Mouse (Mus musculus) cerebellum, adult 2 months (tissue): Measurements from ENCODE around the gene Rgs19. TPM values are rescaled to one million over a fixed set of nuclear protein-coding genes. Genes with fewer than 3 reads are reported as not detected.

ENCODE experiments used
- DNase-seq, 2 experiments: peaks; one replicate each; pipeline ENCODE4 v3.0.0; 2021
- H3K27ac ChIP-seq: fragments of 200-500 bp; 2 replicates; pipeline ENCODE4 v1.5.1; 2012; ENCODE audit warnings: low read length, control low read depth, inconsistent platforms; ENCODE audit not compliant: insufficient read depth
- H3K27me3 ChIP-seq: fragments of 200-500 bp; 2 replicates; pipeline ENCODE4 v1.6.1; 2012; ENCODE audit warnings: inconsistent platforms, mild to moderate bottlenecking, low read length, moderate library complexity; ENCODE audit not compliant: control insufficient read depth, insufficient read depth
- H3K4me1 ChIP-seq: fragments of 200-500 bp; 2 replicates; pipeline ENCODE4 v1.6.1; 2011; ENCODE audit warnings: low read length; ENCODE audit not compliant: control insufficient read depth, insufficient read depth
- H3K4me3 ChIP-seq: fragments of 200-500 bp; replicated peaks from 2 replicates; pipeline ENCODE3; 2011; ENCODE audit warnings: mild to moderate bottlenecking, low read depth, low read length, control low read depth; ENCODE audit not compliant: insufficient read depth
- CTCF ChIP-seq: fragments of 200-500 bp; IDR thresholded peaks from 2 replicates; pipeline ENCODE4 v1.5.1; 2011; ENCODE audit warnings: low read depth, mild to moderate bottlenecking, control low read depth, low read length, moderate library complexity, borderline replicate concordance; ENCODE audit not compliant: insufficient read depth
- POLR2A ChIP-seq: fragments of 200-500 bp; IDR thresholded peaks from 2 replicates; pipeline ENCODE4 v1.6.1; 2011; ENCODE audit warnings: low read length, control low read depth, borderline replicate concordance; ENCODE audit not compliant: insufficient read depth
- WGBS: fragments of 180-500 bp; shearing (Covaris S2); methylation state at CpG from one replicate; pipeline ENCODE4 v1.1.7; 2018; 5-methylcytosine and 5-hydroxymethylcytosine counted together
- polyA plus RNA-seq: library from polyadenylated mRNA; depleted of rRNA; stranded (reverse); fragments of >200 nt; gene quantifications from 2 replicates; pipeline ENCODE4 v1.2.3, GENCODE M21; 2012

The Rgs19 gene
- polyA plus RNA-seq, 1 experiment, result 30.6 TPM

- Histone ChIP-seq H3K27ac (no peak within 1 kb of the TSS), H3K4me1 (peaks cover 39% of the 10 kb centered on the region)
- WGBS, result 19% methylated on average over 7 of the region's 7 CpGs
Observed at GRCm38 (mm10) chr2:181714903-181715326, 21.1 kb upstream of the Rgs19 start, which contains the start of gene Oprl1. Gene Oprl1, plus strand, starts transcription at chr2:181715016.

DNA sequence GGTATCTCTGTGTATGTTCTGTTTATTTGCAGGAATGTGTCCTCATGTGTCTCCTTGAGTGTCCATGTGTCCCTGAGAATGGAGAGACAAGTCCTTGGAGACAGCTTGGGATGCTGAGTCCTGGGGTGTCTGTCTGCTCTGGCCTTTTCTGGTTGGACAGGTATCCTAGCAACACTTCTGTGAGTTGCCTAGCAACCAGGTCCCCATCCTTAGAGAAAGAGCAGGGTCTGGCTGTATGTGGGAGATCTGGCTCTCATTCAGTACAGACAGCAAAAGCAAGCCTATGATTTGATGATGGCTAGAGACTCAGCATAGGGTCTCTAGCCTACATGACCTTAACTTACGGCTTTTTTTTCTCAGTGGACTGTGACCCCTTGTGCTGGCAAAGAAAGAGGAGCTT, 20.0 kb upstream of the Rgs19 start:
- peak in 1 of 2 experiments; percentile 62 for DNase-seq
- 61% methylated on average over 1 of the region's 1 CpGs for WGBS
- H3K4me3 ChIP-seq, result no peak overlapping the region
- no peaks in the 10 kb centered on the region for H3K27me3 ChIP-seq
- H3K4me1 ChIP-seq, result peaks cover 27% of the 10 kb centered on the region
- no peak overlapping the region for H3K27ac ChIP-seq
- TF ChIP-seq CTCF, result no peak
- TF ChIP-seq POLR2A, result no peak

More at GRCm38 (mm10) chr2:181714903-181715326, 21.1 kb upstream of the Rgs19 start, which contains the start of gene Oprl1:
- no peak for DNase-seq
- peak within 1 kb of the TSS; percentile 57 for H3K4me3 ChIP-seq
- H3K27me3 ChIP-seq, result no peaks in the 10 kb centered on the region
- TF ChIP-seq CTCF, result no peak
- TF ChIP-seq POLR2A, result no peak

GRCm38 (mm10) chr2:181706668-181707067, 12.9 kb upstream of the Rgs19 start:
- H3K4me1 ChIP-seq, result no peaks in the 10 kb centered on the region
- WGBS, result 39% methylated on average over 4 of the region's 4 CpGs
- no peak overlapping the region for H3K27ac ChIP-seq
- DNase-seq, result no peak
- TF ChIP-seq POLR2A (no peak), CTCF (peak; percentile 27; the same call in 1 of the 2 replicates)
- no peaks in the 10 kb centered on the region for H3K27me3 ChIP-seq
- no peak overlapping the region for H3K4me3 ChIP-seq

DNA sequence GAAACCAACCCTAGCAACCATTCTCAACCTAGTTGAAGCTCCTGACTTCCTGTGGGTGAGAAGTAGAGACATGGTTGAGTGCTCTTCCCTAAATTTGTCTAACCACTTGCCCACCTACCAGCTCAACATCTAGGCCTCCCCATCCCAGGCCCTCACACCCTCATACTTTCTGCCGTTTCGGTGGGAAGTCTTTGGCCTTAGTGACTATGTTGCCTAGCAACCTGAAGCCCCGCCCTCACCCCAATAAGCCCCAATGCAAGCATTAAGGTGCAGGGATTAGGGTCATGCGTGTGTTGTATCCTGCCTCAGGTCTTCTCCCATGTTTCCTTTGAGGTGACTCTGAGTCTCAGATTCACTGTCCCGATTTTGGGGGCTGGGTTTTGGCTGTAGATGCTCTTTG, 4.5 kb upstream of the Rgs19 start, which contains the start of gene Lkaaear1:
Lkaaear1 (minus strand) TSS at position 202 of the 400 bp plus-strand sequence.
- WGBS, result 43% methylated on average over 5 of the region's 5 CpGs
- TF ChIP-seq CTCF (no peak), POLR2A (no peak)
- DNase-seq, result peak in 1 of 2 experiments; percentile 5
- H3K27ac ChIP-seq, result no peak within 1 kb of the TSS
- H3K4me1 ChIP-seq, result no peaks in the 10 kb centered on the region
- H3K27me3 ChIP-seq, result no peaks in the 10 kb centered on the region
- H3K4me3 ChIP-seq, result no peak within 1 kb of the TSS

DNA sequence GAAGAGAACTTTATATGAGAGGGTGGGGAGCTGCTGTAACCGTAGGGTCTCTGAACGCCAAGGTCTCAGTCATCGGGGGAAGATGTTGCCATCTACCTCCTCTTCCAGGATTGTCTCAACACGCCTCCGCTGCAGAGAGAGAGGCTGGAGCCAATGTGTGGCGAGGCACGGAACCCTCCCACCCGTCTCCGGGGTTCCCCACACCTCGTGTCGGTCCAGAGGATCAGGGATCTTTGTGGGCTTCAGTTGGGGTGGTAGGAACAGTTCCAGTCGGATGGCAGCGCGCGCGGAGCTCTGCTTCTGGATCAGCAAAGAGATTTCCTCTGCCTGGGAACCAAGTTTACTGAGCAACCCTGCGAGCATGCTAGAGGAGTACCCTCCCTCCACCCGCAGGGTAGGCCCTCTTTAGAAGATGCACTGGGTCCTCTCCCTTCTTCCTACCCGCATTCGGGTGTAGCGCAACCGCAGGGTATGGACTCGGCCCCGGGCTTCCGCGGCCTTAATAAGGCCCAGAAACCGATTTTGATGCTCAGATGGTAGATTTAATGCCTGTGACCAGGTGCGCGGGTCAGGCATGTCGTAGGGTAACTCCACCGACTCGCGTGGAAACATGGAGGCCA, 3.1 kb upstream of the Rgs19 start:
- H3K27ac ChIP-seq, result no peak overlapping the region
- TF ChIP-seq POLR2A (no peak), CTCF (no peak)
- WGBS, result 84% methylated on average over 33 of the region's 33 CpGs
- no peaks in the 10 kb centered on the region for H3K27me3 ChIP-seq
- H3K4me1 ChIP-seq, result no peaks in the 10 kb centered on the region
- H3K4me3 ChIP-seq, result no peak overlapping the region
- DNase-seq, result peak in 1 of 2 experiments; percentile 4

DNA sequence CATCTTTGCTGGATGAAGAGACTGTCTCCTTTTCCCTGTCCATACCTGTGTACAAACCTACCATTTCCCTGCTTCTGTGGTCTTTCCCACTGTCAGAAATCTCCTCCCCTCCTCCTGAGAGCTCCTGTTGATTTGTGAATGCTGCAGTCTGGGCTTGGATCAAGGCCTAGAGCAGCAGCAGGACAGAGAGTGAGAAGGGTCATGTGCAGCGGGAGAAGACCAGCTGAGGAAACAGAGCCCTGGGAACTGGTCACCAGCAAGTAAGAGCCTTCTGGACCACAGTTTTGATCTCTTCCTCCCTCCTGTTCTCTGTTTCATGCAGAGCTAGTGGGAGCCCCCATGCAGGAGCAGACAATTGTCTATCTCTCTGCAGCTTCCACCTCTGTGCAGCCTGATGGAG, 2.0 kb upstream of the Rgs19 start:
- no peaks in the 10 kb centered on the region for H3K27me3 ChIP-seq
- TF ChIP-seq POLR2A (no peak), CTCF (no peak)
- no peak overlapping the region for H3K4me3 ChIP-seq
- DNase-seq, result peak in 1 of 2 experiments; percentile 9
- no peaks in the 10 kb centered on the region for H3K4me1 ChIP-seq
- 29% methylated on average over 1 of the region's 1 CpGs for WGBS
- H3K27ac ChIP-seq, result no peak overlapping the region

- 95% methylated on average over 3 of the region's 3 CpGs for WGBS
- TF ChIP-seq CTCF, result no peak
- Histone ChIP-seq H3K4me3 (no peak overlapping the region), H3K4me1 (no peaks in the 10 kb centered on the region), H3K27me3 (no peaks in the 10 kb centered on the region), H3K27ac (no peak overlapping the region)
- no peak for DNase-seq
Observed at GRCm38 (mm10) chr2:181694581-181694980, 804 bp upstream of the Rgs19 start.

- TF ChIP-seq CTCF, result no peak
- no peaks in the 10 kb centered on the region for H3K4me1 ChIP-seq
- H3K27ac ChIP-seq, result no peak overlapping the region
- no peak overlapping the region for H3K4me3 ChIP-seq
- peak in 1 of 2 experiments; percentile 3 for DNase-seq
- no peaks in the 10 kb centered on the region for H3K27me3 ChIP-seq
- 97% methylated on average over 3 of the region's 3 CpGs for WGBS
Observed at GRCm38 (mm10) chr2:181692304-181692703, 1.5 kb downstream of the Rgs19 start.
